Mouse (Mus musculus) ES-Bruce4 (cell line): ENCODE results near the gene Prkg1.

Source experiments
- CTCF ChIP-seq: IDR thresholded peaks from one replicate; pipeline ENCODE4 v1.8.1; 2011; ENCODE audit warnings: low read depth, low read length
- POLR2A ChIP-seq: IDR thresholded peaks from one replicate; pipeline ENCODE4 v1.8.1; 2011; ENCODE audit warnings: low read length; ENCODE audit not compliant: insufficient read depth

GRCm38 (mm10) chr19:31329893-31330292 lies 434.9 kb downstream of the Prkg1 start:
- TF ChIP-seq CTCF (no peak), POLR2A (no peak)
